Mouse (Mus musculus) erythroblast, adult 5-6 weeks (primary cell): Measurements from ENCODE around the gene Catsper1. TPM values are rescaled to one million over a fixed set of nuclear protein-coding genes. Genes with fewer than 3 reads are reported as not detected.

Experiments
- ATAC-seq: replicated peaks from 2 replicates; pipeline ENCODE4 v1.8.0; 2016; ENCODE audit warnings: moderate number of reproducible peaks, mild to moderate bottlenecking, moderate TSS enrichment, inconsistent platforms; ENCODE audit not compliant: poor library complexity, low FRiP score, severe bottlenecking
- total RNA-seq, 2 experiments: library from RNA; stranded (forward) in 1 of 2; stranded (reverse) in 1 of 2; fragments of 150-400 nt in 1 of 2; fragments of 200-764, 138-1000 nt in 1 of 2; gene quantifications; 2 replicates each; pipeline versions ENCODE4 v1.2.3 to v1.2.4; 2015 to 2017; ENCODE audit warnings: low replicate concordance in 2 of 2

Gene Catsper1
- total RNA-seq (2015; ENCODE audit: low replicate concordance) (not detected in 2 replicates), total RNA-seq (2017; ENCODE audit: low replicate concordance) (not detected in 2 replicates)

DNA sequence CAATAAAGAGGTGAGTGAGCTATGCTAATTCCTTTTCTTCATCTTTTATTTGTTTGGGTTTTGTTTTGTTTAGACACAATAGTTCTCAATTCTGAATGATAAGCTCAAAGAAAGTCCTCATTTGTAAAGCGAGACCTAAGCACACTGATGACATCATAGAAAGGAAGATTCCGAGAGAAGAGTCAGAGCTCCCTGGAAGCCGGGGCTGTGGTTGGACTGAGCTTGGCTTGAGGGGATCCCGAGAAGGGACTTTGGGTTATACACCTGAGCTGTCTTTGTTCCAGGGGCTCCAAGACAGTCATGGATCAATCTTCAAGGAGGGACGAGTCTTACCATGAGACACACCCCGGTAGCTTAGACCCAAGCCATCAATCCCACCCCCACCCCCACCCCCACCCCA, at the start of gene Catsper1:
Catsper1 (plus strand) TSS at position 301 of the 400 bp plus-strand sequence.
- no peak for ATAC-seq

DNA sequence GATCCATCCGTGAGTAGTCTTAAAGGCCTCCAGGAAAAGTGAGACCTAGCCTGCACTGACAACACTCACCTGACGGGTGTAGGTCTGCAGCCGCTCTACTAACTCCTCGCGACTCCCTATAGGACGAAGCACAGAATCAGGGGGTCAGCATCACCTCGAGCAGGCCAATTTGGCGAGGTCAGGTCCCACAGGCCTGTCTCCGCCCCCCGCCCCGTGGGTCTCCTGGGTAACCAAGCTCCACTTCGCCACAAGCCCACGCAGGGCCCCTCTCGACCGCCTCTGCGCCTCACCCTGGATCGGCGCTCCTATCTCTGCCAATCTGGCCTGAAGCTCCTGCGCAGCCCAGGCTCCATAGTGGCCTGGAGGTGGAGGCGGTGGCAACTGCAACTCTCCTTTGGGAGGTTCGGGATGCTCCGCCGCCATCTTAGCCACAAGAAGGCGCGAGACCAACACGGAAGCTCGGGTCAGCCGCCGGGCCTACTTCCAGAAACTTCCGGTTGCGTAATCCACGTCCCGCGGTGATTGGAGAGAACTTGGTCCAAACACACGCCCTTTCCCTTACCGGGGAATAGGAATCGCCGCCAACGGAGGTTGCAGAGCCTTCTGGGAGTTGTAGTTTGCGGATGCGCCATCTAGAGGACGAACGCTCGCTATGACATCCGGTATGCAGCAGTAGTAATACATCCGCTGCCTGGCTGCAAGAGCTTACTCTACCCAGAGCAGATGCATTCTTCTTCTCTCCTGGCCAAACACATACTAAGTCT, 40.4 kb upstream of the Catsper1 start, which contains the start of gene Sf3b2:
Sf3b2 (minus strand) TSS at position 484 of the 764 bp plus-strand sequence.
- ATAC-seq: peak; percentile 98

DNA sequence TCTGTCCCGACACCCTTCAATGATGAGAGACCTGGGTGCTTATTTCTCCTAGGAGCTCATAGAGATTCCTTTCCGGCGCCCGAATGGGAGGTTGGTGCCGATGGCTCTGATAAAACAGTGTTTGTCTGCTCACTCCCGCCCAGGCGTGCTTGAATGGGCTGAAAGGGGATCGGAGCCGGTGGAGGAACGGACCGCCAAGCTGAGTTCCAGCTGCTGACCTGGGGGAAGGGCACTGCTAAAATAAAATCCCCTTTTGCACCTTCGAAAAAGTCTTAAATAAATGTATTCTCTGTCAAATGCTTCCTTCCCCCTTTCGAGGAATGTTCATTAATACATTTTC, 39.8 kb upstream of the Catsper1 start:
- peak; percentile 68 for ATAC-seq

DNA sequence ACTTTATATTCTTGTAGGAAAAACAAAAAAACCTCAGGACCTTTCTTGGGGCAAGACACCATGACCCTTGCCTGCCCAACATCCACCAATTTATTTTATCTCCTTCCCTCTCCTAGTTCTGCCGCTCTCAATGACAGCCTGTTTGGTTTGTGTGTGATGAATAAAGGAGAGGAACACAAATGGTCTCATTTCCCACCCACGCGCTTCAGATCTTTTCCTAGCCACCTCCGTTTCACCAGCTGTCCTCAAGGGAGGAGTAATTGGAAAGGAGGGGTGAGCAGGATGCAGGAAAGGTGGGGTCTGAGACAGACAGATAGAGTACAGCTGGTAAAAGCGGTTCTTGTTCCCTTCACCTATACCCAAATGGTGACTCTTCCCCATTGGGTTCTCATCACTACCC, 38.9 kb upstream of the Catsper1 start:
- no peak for ATAC-seq

DNA sequence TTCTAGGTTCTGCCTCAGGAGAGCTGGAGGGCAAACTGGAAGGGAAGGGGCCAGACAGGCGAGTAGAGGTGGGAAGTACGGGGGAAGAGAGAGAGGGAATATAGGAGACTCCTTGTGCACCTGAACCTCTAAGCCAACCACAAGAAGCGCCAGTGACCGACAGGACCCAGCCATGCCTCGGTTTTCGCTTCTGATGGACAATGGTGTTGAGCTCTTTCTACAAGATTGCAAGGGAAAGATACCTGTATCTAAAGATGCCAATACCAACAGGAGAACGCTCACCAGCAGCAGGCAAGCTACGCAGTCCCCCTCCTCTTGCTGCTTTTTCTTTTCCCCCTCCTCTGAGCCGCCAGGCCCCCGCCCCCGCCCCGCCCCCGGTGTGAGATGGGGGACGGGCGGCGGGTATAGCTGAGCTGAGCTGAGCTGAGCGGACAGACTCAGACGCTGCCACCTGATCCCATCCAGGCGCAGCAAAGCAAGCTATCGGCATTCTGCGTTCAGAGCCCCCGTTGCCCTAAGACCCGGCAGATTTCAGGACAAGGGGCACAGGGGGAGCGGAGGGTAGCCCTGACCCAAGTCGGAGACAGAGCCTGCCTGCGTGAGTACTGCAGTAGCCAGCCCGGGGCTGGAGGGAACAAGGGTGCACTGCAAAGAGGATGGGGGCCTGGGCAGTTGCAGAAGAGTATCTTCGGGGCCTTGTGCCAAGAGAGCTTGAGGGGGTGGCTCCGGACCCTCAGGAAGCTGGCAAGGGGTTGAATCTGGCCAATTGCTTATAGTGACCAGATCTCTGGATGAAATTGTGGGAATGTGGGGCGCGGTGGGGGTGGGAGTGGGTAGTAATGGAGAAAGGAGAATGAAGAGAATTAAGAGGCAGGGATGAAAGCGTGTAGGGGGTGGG, 37.4 kb upstream of the Catsper1 start, which contains the start of gene Gal3st3:
Gal3st3 (plus strand) TSS at position 429 of the 898 bp plus-strand sequence.
- no peak for ATAC-seq

DNA sequence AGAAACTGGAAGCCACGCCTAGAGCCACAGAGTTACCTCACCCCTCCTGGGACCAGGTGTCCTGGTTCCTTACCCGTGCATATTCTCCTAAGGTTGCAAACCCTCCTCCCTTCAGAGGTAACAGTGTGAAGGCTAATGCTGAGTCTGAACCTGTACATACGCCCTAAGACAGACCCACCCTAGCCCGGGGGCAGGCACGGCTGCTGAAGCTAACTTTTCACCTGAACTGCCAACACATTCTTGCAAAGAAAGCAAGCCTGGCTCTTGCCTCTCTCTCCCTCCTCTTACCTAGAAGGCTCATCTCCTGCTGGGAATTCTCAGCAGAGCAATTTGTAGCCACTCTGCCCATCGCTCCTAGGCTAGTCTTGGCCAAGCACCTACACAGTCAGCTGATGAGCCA, 35.0 kb upstream of the Catsper1 start:
- no peak for ATAC-seq

DNA sequence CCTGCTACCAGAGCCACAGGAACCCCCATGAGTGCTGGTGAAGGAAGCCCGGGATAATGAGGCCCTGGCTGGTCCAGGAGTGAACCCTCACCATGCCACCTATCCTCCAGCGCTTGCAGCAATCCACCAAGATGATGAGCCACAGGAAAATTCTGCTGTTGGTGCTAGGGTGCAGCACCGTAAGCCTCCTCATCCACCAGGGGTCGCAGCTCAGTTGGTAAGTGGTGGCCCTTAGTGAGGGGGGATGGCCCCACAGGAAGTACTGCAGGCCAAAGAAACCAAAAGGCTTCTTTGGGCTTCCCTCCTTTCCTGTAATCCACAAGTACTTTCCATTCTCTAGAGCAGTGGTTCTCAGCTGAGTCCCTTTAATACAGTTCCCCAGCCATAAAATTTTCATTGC, 33.1 kb upstream of the Catsper1 start:
- ATAC-seq: no peak

DNA sequence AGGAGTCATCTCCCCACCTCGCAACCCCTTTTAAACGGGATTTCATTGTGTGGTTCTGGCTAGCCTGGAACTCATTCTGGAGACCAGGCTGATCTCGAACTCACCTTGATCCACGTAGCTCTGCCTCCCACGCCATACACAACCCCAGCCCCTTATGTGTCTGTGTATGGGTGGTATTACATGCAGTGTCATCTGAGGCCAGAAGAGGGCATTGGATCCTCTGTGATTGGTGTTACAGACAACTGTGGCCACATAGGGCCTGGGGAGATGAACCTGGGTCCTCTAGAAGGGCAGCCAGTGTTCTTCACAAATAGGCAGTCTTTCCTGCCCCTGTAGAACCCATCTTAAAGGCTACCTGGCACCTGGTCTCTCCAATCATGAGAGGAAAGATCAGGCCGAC, 29.3 kb upstream of the Catsper1 start:
- no peak for ATAC-seq

DNA sequence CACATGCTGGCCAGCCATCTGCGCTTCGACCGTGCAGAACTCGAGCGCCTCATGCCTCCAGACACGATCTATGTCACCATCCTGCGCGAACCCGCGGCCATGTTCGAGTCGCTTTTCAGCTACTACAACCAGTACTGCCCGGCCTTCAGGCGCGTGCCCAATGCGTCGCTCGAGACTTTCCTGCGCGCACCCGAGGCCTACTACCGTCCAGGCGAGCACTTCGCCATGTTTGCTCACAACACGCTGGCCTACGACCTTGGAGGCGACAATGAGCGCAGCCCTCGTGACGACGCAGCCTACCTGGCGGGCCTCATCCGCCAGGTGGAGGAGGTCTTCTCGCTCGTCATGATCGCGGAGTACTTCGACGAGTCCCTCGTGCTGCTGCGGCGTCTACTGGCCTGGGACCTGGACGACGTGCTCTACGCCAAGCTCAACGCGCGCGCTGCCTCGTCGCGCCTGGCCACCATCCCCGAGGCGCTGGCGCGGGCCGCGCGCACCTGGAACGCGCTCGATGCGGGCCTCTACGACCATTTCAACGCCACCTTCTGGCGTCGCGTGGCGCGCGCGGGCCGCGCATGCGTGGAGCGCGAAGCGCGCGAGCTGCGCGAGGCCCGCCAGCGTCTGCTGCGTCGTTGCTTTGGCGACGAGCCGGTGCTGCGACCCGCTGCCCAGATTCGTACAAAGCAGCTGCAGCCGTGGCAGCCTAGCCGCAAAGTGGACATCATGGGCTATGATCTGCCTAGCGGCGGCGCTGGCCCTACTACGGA, 28.4 kb upstream of the Catsper1 start:
- ATAC-seq: no peak

DNA sequence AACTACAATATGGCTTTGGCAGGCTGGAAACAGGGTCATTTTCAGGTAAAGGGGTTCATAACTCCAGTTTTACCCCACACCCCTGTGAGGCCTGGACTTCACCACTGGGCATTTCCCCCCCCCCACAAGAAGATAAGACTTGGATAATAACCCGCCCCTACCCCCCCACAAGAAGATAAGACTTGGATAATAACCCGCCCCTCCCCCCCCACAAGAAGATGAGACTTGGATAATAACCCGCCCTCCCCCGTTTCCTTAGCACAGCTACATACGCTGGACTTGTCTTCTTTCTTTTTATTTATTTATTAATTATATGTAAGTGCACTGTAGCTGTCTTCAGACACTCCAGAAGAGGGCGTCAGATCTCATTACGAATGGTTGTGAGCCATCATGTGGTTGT, 26.5 kb upstream of the Catsper1 start:
- ATAC-seq: no peak

DNA sequence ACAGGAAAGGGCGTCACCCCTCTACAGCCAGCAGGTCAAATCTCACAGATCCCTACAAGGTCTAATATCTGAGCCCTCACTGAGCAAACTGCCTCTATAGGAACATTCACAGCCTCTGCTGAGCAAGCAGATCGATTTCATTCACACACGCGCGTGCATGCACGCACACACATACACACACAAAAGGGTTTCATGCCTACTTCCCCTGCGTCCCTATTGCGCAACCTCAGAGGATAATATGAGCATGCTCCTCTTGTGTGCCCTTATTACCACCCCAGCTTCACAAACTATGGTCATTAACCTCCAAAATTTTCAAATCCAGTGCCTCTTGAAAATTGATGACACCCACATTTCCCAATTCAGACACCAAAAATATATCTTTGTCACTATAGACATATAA, 22.4 kb upstream of the Catsper1 start:
- ATAC-seq: no peak

DNA sequence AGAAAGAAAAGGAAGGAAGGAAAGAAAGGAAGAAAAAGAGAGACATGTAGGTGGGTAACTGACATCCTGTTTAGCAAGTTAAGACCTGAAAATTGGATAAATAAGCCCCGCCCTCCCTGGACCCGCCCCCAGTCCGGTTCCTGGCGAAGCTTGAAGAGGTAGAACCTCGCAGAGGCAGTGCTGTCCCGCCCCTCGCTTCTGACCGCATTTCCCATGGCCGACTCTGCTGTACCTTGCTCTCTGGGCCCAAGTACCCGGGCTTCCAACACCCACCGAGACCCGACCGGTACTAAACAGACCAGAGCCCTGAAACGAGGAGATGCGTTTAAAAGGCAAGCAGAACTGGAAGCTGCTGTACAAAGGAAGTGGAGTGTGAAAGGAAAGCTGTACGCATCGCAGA, 11.7 kb upstream of the Catsper1 start:
- no peak for ATAC-seq

DNA sequence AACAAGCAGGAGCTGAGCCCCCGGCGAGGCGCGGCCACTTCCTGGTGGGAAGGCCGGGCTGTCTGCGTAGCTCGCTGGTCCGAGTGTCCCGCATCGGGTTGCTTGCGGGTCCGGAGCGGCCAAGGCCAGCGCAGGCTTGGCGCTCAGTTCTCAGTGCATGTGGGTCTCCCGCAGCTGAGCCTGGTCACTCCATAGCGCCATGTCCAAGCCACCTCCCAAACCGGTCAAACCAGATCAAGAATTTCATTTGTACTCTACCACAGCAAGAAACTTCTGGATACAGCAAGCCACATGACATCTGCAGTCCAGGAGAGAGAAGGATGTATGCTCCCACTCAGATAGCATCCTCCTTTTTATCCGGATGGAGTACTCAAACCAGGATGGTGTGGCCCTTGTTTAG, 7.6 kb upstream of the Catsper1 start:
- no peak for ATAC-seq

DNA sequence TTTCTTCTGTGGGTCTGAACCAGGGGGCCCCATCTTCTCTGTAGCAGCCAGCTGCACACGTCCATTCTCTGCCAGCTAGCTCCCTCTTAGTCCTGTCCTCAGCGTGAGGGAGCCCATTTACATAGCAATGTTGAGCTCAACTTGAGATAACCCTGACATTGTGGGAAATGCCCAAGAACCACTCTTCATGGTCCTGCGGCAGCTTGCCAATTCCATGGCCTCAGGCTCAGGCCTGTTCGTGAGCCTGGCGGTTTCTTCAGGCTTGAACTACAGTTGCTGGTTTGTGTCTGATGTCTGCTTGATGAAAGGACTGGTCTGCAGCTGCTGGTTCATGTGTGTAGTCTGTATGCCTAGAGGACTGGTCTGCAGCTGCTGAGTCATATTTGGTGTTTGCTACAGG, 800 bp upstream of the Catsper1 start:
- no peak for ATAC-seq

DNA sequence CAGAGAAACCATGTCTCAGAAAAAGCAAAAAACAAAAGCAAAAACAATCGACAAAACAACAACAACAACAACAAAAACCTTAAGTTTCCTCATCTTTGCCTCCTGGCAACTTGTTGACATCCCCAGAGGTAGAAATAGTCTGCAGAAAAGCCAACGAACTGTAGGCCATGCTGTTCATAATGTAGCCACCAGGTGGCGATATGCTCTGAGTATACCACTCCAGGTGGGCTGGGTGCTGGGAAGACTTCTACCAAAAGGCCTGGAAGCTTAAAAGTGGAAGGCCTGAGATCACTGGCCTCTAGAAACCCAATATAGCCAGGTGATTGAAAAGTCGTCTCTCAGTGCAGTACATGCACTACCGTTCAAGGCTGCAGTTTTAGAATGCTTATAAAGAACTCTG, 2.4 kb downstream of the Catsper1 start:
- peak; percentile 81 for ATAC-seq

DNA sequence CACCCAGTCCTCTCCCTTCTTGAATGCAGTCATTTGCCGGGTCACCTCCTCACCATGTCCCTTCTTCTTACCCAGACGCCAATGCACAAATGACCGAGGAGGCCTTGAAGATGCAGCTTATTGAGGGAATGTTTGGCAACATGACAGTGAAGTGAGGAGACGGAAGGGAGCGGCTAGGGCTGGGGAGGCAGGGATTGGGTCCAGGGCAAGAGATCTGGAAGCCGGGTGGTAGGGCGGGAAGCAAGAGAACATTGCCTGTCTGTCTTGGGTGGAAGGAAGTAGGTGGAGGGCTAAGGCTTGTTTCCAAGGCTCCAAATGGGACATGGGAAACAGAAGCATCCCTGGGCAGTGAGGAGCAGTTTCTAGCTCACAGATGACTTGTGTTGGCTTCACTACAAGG, 5.8 kb downstream of the Catsper1 start:
- no peak for ATAC-seq

DNA sequence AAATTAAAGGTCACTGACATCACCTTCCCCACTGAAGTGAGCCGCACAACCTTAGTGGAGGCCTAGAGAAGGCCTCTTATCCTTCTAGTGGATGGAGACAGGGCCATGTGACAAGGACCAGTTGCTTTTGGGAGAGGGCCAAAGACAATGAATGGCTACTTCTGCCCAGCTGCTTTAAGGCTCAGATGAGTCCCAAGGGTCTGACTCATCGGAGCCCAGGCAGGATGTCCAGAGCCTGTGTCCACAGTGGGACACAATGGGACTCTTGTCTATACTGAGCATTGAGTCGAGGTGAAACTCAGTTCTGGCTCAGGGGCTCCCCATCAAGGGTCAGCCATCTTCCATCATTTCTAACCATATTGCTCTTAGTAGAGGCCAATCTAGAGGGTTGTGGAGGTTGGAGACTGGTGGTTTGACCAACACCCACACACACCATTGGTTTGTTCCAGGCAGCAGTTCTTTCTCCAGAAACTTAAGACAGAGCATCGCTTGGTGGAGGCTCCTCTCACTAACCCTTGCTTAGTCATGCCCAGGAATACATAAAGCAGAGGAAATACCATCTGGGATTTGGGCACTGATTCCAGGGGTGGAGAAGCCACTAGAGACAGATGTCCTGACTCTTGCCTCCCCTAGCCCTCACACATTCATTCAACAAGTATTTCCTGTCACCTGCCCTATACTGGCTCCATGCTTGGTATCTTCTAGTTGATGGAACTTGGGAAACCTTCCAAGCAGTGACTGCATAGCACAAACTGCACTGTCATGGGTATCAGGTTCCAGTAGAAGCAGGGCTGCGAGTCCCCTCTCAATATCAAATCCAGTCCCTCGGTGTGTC, 10.0 kb downstream of the Catsper1 start:
- no peak for ATAC-seq

DNA sequence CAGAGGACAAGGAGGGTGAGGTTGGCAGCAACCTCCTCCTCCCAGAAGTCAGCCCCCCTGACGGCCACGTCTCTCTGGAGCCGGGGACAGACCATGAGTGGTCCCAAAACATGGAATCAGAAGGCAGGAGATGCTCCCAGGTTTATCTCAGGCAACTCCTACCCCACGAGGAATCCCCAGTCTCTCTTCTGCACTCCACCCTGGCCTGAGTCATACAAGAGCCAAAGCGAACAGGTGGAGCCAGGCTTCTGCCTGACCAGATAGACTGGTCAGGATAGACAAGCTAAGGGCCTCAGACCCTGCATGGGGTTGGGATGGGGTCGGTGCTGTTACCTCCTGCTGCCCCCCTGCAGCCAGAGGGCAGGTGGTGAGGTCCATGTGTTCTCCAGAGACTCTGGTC, 12.5 kb downstream of the Catsper1 start:
- ATAC-seq: no peak
